Mouse (Mus musculus): ENCODE measurements around the gene Ube2c.

DNA sequence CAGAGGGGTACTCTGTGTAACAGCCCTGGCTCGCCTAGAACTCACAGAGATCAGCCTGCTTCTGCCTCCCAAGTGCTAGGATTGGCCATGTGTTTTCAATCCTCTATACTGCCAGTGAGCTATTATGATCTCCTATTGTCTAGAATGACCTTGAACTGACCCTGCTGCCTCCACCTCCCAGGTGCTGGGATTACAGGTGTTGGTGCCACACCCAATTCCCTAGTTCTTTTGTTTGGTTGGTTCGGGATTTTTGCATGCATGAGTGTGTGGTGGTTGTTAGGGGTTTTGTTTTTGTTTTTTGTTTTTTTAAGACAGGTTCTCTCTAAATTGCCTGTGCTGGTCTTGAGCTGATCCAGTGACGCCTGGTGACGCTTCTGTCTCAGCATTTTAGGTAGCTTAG lies 54.3 kb downstream of the Ube2c start:
- TF ChIP-seq GATA1 (IDR thresholded peaks at IDR 0.05; ENCODE audit: borderline replicate concordance, low read length) = no peak
- no peak for TF ChIP-seq FLI1 (IDR thresholded peaks at IDR 0.05; ENCODE audit: low read length)
